Mouse (Mus musculus) cerebellum, postnatal 25 days (tissue): Measurements from ENCODE around the gene Taldo1.
"Not testable (repeated sequence)": the region's sequence is repeated elsewhere in the genome, so short reads cannot be mapped to it uniquely, and the experiment has no call there.

ENCODE experiments used
- DNase-seq, 2 experiments: peaks; one replicate each; pipeline ENCODE4 v3.0.0; 2021; ENCODE audit warnings: mixed read lengths in 2 of 2

Gene Taldo1

GRCm38 (mm10) chr7:141440613-141441012, 48.6 kb downstream of the Taldo1 start:
- peak; percentile 73 to 85 for DNase-seq

DNA sequence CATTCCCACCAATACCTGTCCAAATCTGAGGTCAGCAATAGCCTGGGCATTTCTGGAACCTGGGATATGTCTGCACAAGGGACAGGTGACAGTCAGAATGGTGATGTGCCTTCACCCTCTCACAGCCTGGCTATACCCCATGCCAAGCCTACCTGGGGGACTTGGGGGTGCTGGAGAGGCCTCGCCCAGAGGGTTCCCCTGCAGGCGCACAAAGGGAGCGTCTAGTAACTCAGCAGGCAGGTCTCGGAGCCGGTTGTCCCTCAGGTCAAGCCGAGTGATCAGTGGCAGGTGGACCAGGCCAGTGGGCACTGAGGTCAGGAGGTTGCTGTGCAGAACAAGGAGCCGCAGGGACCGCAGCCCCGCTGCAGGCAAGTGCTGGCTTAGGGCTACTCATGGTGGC, 49.5 kb downstream of the Taldo1 start:
- DNase-seq: peak; percentile 7 to 23

GRCm38 (mm10) chr7:141442199-141442598, 50.2 kb downstream of the Taldo1 start:
- DNase-seq: no peak

DNA sequence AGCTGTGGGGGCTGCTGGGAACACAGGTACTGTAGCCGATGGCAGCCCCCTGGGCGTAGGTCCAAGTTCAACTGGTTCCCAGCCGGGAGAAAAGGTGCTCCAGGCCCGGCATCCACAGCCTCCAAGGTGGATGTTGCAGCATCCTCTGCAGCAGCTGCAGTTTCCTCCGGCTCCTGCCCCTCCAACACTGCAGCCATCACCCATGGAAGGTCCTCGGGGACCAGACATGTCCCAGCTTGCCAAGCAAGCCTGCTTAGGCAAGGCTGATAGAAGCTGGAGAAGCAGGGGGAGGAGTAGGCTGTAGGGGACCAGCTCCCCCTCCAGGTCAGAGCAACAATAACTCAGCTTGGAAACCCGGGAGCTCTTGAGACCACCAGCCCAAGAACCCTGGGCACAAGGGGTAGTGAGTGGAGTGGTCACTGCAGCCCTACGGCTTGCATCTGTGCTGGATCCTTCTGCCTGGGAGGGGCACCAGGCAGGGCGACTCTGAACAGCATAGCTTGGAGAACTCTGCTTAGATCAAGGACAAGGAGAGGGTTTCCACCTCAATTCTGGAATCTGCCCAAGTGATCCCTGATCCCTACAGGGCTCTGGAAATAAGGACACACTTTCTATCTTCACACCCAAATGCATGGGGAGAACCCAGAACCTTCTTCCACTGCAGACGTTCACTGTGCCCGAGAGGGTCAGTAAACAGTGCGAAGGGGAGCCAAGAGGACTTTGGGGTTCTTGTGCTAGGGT, 51.3 kb downstream of the Taldo1 start:
- DNase-seq: peak in 1 of 2 experiments; percentile 33

DNA sequence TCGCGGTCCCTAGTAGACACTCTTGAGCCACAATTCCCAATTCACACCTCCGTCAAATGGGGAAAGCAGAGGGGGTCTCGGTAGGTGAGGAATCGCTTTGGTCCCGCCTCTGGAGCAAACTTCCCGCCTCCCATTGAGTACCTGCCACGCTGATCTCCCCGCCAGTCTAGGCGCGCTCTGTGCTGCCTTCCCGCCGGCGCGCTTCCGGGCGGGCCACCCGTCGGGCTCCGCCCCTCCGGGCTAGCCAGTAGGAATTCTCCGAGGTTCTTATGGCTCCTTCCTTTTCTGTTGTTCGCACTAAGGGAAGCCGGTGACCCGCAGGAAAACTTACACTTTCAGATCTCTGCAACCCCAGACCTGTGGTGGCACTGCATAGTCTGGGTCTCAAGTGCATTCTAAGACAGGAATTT, 51.8 kb downstream of the Taldo1 start, which contains the start of gene Pidd1:
Pidd1 (minus strand) TSS at position 198 of the 410 bp plus-strand sequence.
- peak; percentile 28 to 55 for DNase-seq

DNA sequence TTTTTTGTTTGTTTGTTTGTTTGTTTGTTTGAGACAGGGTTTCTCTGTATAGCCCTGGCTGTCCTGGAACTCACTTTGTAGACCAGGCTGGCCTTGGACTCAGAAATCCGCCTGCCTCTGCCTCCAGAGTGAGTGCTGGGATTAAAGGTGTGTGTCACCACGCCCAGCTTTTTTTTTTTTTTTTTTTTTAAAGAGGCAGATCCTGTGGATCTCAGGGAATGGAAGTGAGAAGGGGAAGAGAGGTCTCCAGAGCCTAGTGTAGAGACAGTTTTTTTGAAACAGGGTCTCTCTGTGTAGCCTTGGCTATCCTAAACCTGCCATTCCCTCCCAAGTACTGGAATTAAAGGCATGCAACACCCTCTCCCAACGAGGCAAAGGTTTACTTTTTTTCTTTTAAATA, 54.4 kb downstream of the Taldo1 start:
- not testable (repeated sequence) for DNase-seq

DNA sequence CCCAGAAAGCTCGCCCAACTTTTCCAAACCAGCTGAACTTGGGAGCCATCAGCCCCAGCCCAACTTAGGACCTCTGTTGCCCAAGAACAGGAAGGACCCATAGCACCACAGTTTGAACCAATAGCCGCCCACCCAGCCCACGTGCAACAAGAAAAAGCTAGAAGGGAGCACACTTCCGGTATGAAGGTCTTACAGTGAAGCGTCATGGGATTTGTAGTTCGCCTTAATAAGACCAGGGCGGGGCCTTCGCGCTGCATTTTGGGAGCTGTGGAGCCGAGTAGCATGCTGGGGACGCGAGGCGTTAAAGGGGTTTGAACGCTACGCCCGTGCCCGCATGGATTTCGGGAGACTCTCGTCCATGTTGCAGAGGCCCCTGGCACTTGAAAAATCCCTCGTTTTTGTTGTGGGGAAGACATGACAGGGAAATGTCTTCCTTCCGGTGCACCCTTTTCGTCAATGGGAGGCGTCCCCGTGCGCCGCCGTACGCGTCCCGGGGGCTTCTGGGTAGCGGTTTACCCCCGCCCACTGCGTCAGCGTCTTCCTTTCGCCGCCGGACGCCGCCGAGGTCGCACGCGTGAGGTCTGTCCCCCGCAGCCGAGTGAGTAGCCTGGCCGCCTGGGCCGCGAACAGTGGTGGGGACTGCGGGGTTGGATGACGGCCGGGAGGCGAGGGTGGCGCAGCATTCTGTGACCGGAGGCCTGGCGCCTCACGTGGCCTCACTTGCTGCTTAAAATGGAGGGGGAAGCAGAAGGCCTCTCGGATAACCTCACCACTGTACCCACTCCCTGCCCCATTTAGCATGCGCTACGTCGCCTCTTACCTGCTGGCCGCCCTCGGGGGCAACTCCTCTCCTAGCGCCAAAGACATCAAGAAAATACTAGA, 55.4 kb downstream of the Taldo1 start, which contains the start of gene Rplp2:
Rplp2 (plus strand) TSS at position 261 of the 882 bp plus-strand sequence.
- DNase-seq: peak; percentile 96 to 97

DNA sequence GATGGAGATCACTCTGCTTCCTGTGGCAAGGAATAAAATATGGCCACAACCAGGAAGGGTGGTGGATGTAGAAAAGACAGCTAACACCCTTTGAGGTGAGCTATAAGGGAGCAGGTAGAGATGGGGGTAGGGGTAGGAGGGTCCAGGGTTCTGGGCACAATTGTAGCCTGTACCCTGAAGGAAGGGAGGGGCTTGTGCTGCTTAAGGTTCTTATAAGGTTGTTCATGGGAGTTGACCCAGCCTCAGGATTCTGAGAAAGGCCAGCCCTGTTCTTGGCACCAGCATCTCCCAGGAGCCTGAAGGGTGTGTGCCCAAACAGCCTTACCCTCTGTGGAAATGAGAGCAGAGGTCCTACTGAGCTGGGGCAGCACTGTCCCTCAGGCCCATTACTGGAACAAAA, 59.9 kb downstream of the Taldo1 start:
- no peak for DNase-seq
